Mouse (Mus musculus) kidney, postnatal 0 days (tissue): ENCODE results near the gene Cela3a. TPM values are rescaled to one million over a fixed set of nuclear protein-coding genes. Genes with fewer than 3 reads are reported as not detected.

Experiments used
- ATAC-seq: fragments of 200-750 bp; cut with Nextera tagmentation; replicated peaks from 2 replicates; pipeline ENCODE4 v1.8.0; 2017; ENCODE audit warnings: low read depth, moderate number of reproducible peaks, moderate TSS enrichment, moderate library complexity; ENCODE audit not compliant: low FRiP score
- DNase-seq: peaks from one replicate; pipeline ENCODE4 v3.0.0-alpha.2; 2016; ENCODE audit warnings: low spot score
- H3K27ac ChIP-seq: fragments of 300-500 bp; sonication (generic); 2 replicates; pipeline ENCODE4 v1.5.1; 2014; ENCODE audit warnings: mild to moderate bottlenecking
- H3K27me3 ChIP-seq: fragments of 300-500 bp; sonication (generic); 2 replicates; pipeline ENCODE4 v1.6.1; 2014; ENCODE audit warnings: low read length, mixed read lengths; ENCODE audit not compliant: insufficient read depth
- H3K36me3 ChIP-seq: fragments of 300-500 bp; sonication (generic); 2 replicates; pipeline ENCODE4 v1.6.1; 2014; ENCODE audit warnings: low read length, mixed read lengths; ENCODE audit not compliant: insufficient read depth
- H3K4me1 ChIP-seq: fragments of 300-500 bp; sonication (generic); replicated peaks from 2 replicates; pipeline ENCODE4 v1.6.1; 2014; ENCODE audit warnings: antibody characterized with exemption, low read length, mixed read lengths; ENCODE audit not compliant: insufficient read depth
- H3K4me2 ChIP-seq: fragments of 300-500 bp; sonication (generic); 2 replicates; pipeline ENCODE4 v1.6.1; 2014; ENCODE audit warnings: mild to moderate bottlenecking, low read length, moderate library complexity, mixed read lengths
- H3K4me3 ChIP-seq: fragments of 300-500 bp; sonication (generic); replicated peaks from 2 replicates; pipeline ENCODE4 v1.5.1; 2014; ENCODE audit warnings: low read depth, low read length
- H3K9ac ChIP-seq: fragments of 300-500 bp; sonication (generic); 2 replicates; pipeline ENCODE4 v1.6.1; 2014; ENCODE audit warnings: low read depth, low read length
- H3K9me3 ChIP-seq: fragments of 300-500 bp; sonication (generic); replicated peaks from 2 replicates; pipeline ENCODE4 v1.6.1; 2016; ENCODE audit warnings: low read length, inconsistent platforms, mixed read lengths
- CTCF ChIP-seq: IDR thresholded peaks from 2 replicates; pipeline ENCODE4 v1.5.1; 2016; ENCODE audit warnings: antibody characterized with exemption, low read depth, mild to moderate bottlenecking, moderate library complexity
- WGBS: fragments of 180-500 bp; shearing (Covaris S2); extraction: QIAGEN DNeasy Blood & Tissue Kit; methylation state at CpG from one replicate; pipeline ENCODE4 v1.1.7; 2014; 5-methylcytosine and 5-hydroxymethylcytosine counted together
- polyA plus RNA-seq: library from polyadenylated mRNA; unstranded; fragments of >200 nt; fragmentation: Nextera tagmentation; extraction: Ambion mirVana; gene quantifications from 2 replicates; pipeline ENCODE4 v1.2.1, GENCODE M21; 2015

Gene Cela3a
- polyA plus RNA-seq, 1 experiment from 2014 or later = not detected

DNA sequence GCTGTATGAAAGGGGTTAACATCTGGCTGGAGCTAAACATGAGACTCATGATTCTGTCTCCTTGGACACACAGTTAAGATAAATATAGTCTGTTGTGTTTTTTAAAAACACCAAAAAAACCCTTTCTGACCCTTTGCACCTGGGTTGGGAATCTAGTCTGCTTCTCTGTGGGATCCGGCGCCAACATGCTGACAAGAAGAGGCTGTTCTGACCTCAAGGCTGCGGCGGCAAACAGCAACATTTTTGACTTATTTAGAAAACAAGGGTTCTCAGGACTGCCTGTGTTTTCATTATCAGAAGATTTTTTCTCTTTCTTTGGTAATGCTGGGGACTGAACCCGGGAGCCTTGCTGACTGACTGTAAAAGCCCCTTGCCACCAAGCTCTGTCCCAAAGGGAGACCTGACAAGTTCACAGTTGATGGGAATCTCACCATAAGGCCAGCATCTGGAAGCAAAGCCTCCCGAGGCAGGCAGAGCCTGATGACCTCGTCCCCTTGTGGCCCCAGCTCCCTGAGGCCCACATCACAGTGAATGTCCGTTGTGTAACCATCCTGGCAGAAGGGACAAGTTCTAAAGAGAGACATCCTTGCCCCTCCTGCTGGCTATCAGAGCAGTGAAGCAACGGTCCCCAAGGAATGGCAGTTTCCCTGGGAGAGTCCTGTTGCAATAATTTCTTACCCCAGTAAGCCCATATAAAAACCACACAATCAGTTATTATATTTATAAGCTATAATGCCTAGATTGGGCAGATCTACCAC lies 16.0 kb downstream of the Cela3a start:
- no peaks in the 10 kb centered on the region for H3K36me3 ChIP-seq
- no peak overlapping the region for H3K4me2 ChIP-seq
- H3K9ac ChIP-seq = 0 out of 2 replicates have a peak overlapping the region, but pooled peaks have one; percentile 9
- H3K27ac ChIP-seq = peak overlapping the region; percentile 50; the same call in 1 of the 2 replicates
- no peaks in the 10 kb centered on the region for H3K27me3 ChIP-seq
- no peak for TF ChIP-seq CTCF
- no peaks in the 10 kb centered on the region for H3K9me3 ChIP-seq
- DNase-seq (no peak), ATAC-seq (no peak)
- 0 out of 2 replicates have a peak, but pooled peaks cover 10% of the 10 kb centered on the region for H3K4me1 ChIP-seq
- H3K4me3 ChIP-seq = no peak overlapping the region
- 52% methylated on average over 9 of the region's 9 CpGs for WGBS

DNA sequence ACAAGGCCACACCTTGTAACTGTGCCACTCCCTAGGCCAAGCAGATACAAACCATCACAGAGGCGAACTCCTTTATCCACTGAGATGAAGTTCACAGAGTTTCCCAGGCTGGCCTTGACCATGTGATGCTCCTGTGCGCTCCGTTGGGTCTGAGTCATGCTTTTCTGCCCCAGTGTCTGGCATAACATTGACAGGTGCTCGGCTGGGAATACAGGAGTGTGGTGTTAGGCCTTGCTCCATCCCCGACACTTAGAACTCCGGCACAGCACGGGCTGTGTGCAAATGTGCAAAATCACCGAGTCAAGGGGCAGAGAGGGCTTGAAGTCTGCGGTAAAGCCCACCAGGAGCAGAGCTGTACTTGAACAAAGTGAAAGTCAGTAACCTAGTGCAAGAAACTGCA lies 16.7 kb downstream of the Cela3a start:
- H3K4me2 ChIP-seq = no peak overlapping the region
- peak overlapping the region; percentile 50 for H3K27ac ChIP-seq
- no peak for TF ChIP-seq CTCF
- 56% methylated on average over 9 of the region's 9 CpGs for WGBS
- H3K36me3 ChIP-seq = no peaks in the 10 kb centered on the region
- H3K4me1 ChIP-seq = 0 out of 2 replicates have a peak, but pooled peaks cover 10% of the 10 kb centered on the region
- H3K27me3 ChIP-seq = no peaks in the 10 kb centered on the region
- H3K9ac ChIP-seq = 0 out of 2 replicates have a peak overlapping the region, but pooled peaks have one; percentile 9
- no peak for DNase-seq
- ATAC-seq = peak; percentile 50
- no peaks in the 10 kb centered on the region for H3K9me3 ChIP-seq
- no peak overlapping the region for H3K4me3 ChIP-seq

DNA sequence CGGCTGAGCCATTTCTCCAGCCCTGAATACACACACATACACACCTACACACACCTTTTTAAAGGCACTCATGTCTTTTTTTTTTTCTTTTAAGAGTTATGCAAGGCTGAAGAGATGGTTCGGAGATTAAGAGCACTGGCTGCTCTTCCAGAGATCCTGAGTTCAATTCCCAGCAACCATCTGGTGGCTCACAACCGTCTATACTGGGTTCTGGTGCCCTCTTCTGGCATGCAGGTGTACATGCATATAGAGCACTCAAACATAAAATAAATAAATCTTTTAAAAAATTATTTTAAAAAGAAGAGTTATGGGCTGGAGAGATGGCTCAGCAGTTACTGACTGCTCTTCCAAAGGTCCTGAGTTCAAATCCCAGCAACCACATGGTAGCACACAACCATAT lies 18.3 kb downstream of the Cela3a start:
- Histone ChIP-seq H3K4me2 (no peak overlapping the region), H3K27ac (no peak overlapping the region), H3K9ac (no peak overlapping the region), H3K27me3 (no peaks in the 10 kb centered on the region), H3K9me3 (no peaks in the 10 kb centered on the region), H3K4me3 (no peak overlapping the region), H3K4me1 (0 out of 2 replicates have a peak, but pooled peaks cover 13% of the 10 kb centered on the region), H3K36me3 (no peaks in the 10 kb centered on the region)
- WGBS = 89% methylated on average over 3 of the region's 3 CpGs
- ATAC-seq (no peak), DNase-seq (no peak)
- TF ChIP-seq CTCF = peak; percentile 55

DNA sequence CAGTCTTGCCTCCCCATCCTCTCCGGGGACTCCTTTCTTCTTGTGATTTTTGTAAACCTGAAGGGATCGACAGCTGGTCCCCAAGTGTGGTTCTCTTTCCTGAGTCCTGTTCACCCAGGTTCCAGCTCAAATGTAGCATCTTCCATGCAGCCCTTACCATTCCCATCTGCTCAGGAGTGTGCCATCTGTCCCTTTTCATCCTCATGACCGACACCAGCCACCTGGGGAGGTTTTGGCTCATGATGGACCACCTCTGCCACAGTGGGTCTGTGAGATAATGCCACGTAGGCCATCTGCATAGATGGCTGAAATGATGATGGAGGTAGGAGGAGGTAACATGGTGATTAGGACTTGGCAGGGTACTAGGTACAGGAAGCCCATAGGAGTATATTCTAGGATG lies 19.4 kb downstream of the Cela3a start:
- 92% methylated on average over 4 of the region's 4 CpGs for WGBS
- H3K4me1 ChIP-seq = 0 out of 2 replicates have a peak, but pooled peaks cover 13% of the 10 kb centered on the region
- H3K9ac ChIP-seq = no peak overlapping the region
- H3K27ac ChIP-seq = no peak overlapping the region
- H3K27me3 ChIP-seq = no peaks in the 10 kb centered on the region
- DNase-seq (no peak), ATAC-seq (no peak)
- no peaks in the 10 kb centered on the region for H3K36me3 ChIP-seq
- no peak overlapping the region for H3K4me2 ChIP-seq
- H3K4me3 ChIP-seq = no peak overlapping the region
- no peak for TF ChIP-seq CTCF
- H3K9me3 ChIP-seq = no peaks in the 10 kb centered on the region

DNA sequence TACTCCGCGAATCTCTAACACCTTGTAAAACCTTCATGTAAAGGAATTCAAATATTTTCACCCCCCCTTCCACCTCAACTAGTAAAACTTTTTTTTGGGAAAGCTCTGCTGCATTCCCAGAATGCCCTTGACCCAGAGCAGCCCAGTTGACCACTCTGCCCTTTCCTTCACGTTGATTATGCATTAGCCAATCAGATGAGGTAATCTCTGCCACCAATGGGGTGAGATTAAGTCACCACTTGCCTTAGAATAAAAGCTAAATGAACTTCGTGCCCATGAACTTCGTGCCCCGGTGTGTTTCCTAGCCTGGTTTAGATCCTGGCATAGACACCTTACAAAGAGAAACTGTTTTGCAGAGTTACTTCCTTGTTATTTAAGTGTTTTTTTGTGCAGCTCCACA lies 20.6 kb downstream of the Cela3a start:
- no peak for DNase-seq
- WGBS = 46% methylated on average over 6 of the region's 6 CpGs
- Histone ChIP-seq H3K36me3 (no peaks in the 10 kb centered on the region), H3K9me3 (no peaks in the 10 kb centered on the region), H3K27ac (peak overlapping the region; percentile 97), H3K27me3 (no peaks in the 10 kb centered on the region), H3K4me2 (peak overlapping the region; percentile 88), H3K4me1 (0 out of 2 replicates have a peak, but pooled peaks cover 13% of the 10 kb centered on the region), H3K9ac (peak overlapping the region; percentile 81; the same call in 1 of the 2 replicates), H3K4me3 (peak overlapping the region; percentile 88)
- ATAC-seq = peak; percentile 45; the same call in 1 of the 2 replicates
- no peak for TF ChIP-seq CTCF

DNA sequence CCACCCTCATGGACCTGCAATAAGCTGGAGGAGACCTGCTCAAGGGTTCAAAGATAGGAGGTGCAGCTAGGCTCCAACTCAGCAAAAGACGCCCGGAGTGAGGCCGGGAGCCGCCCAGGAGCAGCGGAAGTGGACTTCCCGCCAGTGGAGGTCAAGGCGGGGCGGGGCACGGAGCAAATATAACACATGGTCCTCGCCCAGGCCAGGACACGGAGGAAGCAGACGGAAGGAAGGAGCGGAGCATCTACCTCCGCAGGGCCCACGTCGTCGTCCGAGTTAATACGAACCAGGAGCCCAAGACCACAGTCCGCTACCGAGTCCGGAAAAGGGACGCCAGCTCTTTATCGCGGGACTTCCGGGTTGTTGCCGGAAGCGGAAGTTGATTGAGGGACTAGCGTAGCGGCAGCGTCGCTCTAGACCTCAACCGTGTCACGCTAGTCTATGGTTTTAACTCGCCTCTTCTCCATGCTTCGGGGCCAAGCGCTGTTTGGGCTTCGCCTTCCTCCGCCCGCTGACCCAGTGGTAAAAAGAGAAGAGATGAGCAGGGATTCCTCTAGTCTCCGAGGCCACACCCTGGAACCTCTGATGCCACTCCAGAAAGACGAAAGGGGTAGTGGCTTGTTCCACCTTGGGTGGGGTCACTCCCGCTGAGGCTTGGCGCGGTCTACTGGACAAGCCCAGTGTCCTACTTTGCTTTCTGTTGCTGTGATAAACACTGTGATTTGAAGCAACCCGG lies 21.4 kb downstream of the Cela3a start:
- Histone ChIP-seq H3K4me3 (peak overlapping the region; percentile 88), H3K9ac (peak overlapping the region; percentile 81), H3K27me3 (no peaks in the 10 kb centered on the region), H3K9me3 (no peaks in the 10 kb centered on the region), H3K4me2 (peak overlapping the region; percentile 88), H3K4me1 (0 out of 2 replicates have a peak, but pooled peaks cover 11% of the 10 kb centered on the region), H3K27ac (peak overlapping the region; percentile 97), H3K36me3 (no peaks in the 10 kb centered on the region)
- DNase-seq = peak; percentile 96
- no peak for TF ChIP-seq CTCF
- ATAC-seq = peak; percentile 87
- 1% methylated on average over 46 of the region's 46 CpGs for WGBS
